Mouse (Mus musculus): ENCODE results near the gene Adgrf3.

Gene Adgrf3

DNA sequence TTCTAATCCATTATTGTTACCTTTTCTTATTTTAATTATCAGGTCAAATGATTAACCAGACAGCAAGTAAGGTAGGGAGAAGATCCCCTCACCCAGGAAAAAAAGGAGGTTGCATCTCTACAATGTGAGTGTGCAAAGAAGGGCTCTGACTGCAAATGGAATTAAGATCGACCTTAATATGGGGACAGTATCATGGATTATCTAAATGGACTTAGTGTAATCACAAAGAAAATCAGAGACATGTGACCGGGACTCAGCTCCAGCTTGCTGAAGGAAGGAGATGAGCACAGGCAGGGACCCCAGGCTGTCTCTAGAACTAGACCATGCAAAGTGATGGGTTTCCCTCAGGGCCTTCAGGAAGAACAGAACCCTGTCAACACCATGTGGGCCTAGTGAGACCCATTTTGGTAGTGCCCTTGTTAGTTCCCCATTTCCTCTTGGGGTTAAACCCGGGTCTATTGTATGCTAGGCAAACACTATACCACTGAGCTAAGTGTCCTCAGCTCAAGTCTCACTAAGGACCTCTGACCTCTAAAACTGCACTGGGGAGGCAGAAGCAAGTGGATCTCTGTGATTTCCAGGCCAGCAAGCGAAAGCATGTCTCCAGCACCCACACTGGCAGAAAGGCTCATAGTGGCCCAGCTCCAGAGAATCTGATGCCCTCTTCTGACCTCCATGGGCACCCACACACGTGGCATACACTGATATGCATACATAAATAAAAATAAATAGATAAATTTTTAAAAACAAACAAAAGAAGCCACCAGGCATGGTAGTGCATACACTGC is 57.2 kb downstream of the Adgrf3 start:
- no peak for DNase-seq

DNA sequence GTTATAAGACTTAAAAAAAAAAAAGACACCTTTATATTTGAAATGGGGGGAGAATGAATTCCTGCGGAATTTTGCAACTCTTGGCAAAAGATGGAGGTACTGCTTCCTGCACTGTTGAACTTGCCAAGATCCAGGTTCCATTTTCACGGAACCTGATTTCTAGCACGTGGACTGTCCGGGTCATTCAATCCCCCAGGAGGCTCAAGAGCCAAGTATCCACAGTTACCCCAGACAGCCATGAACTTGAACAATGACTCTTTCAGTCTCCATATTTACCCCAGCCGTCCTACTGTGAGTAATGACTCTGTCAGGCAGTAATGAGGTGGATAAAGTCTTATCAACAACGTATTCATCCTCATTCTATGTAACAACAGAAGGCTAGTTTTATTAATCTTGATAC is 59.0 kb downstream of the Adgrf3 start:
- DNase-seq: no peak

Data from cerebellum, postnatal 14 days (tissue).